Mouse (Mus musculus): ENCODE measurements at regions not wholly inside any gene's neighbourhood (a gene's known extent, or its start where the extent isn't known, plus 50 kb on each side); places are given as distances from the start of the nearest gene placed in this dataset.

- TF ChIP-seq USF1 (IDR thresholded peaks at IDR 0.05; ENCODE audit: low read depth) = no peak
- TF ChIP-seq CEBPB (IDR thresholded peaks at IDR 0.05; ENCODE audit: insufficient read depth, poor library complexity, severe bottlenecking) = no peak
- TF ChIP-seq TCF12 (IDR thresholded peaks at IDR 0.05; ENCODE audit: insufficient read depth, poor library complexity, severe bottlenecking) = no peak
- Histone ChIP-seq H3K79me2 (ENCODE audit: control insufficient read depth, insufficient read depth) (no peaks in the 10 kb centered on the region), H3K4me2 (ENCODE audit: low read depth) (no peak overlapping the region), H3ac (ENCODE audit: control insufficient read depth, insufficient read length) (no peak overlapping the region), H3K27me3 (ENCODE audit: control insufficient read depth, insufficient read depth, insufficient read length) (no peaks in the 10 kb centered on the region), H3K36me3 (ENCODE audit: control insufficient read depth, insufficient read depth) (no peaks in the 10 kb centered on the region), H3K4me3 (no peak overlapping the region)
Measured at GRCm38 (mm10) chr5:91892338-91892737, 70.5 kb downstream of the Rchy1 start.

DNA sequence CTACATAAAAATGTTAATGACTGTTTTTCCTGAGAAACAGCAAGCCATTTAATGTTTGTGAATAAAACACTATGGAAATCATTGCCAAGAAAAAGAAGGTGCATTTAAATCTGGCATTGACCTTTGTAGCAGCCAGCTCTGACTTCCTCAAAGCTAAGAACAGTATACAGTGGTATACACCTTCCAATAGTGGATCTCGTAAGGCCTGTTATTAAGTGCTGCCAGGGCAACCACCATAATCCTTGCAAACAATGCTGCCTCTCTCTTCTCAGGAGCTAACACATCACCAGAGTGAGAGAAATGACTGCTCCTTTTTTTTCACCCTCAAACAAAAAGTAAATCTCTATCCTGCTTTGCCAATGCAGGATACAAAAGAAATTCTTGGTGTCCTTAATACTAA, 81.1 kb downstream of the Rchy1 start:
- Histone ChIP-seq H3K4me3 (no peak overlapping the region), H3ac (ENCODE audit: control insufficient read depth, insufficient read length) (no peak overlapping the region)
- TF ChIP-seq CEBPB (IDR thresholded peaks at IDR 0.05; ENCODE audit: insufficient read depth, poor library complexity, severe bottlenecking) = no peak
- no peak for TF ChIP-seq REST (IDR thresholded peaks at IDR 0.05; ENCODE audit: insufficient read depth, insufficient read length)
- TF ChIP-seq MAX (IDR thresholded peaks at IDR 0.05; ENCODE audit: low read depth) = no peak
- no peak for TF ChIP-seq E2F4 (IDR thresholded peaks at IDR 0.05; ENCODE audit: insufficient read depth)
- no peak for TF ChIP-seq POLR2AphosphoS2 (IDR thresholded peaks at IDR 0.05; ENCODE audit: insufficient read length, low read depth)
- no peak for TF ChIP-seq POLR2A (IDR thresholded peaks at IDR 0.05; ENCODE audit: insufficient read length, low read depth)

DNA sequence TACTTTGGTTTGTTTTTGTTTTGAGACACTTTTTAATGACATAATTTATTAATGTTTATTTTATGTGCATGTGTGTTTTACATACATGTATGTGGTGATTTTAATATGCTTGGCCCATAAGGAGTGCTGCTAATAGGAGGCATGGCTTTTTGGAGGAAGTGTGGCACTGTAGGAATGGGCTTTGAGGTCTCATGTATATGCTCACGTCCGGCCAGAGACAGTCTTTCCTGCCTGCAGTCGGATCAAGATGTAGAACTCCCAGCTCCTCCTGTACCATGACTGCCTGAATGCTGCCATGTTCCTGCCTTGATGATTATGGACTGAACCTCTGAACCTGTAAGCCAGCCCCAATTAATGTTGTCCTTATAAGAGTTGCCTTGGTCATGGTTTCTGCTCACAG, 82.6 kb downstream of the Rchy1 start:
- TF ChIP-seq CEBPB (IDR thresholded peaks at IDR 0.05; ENCODE audit: insufficient read depth, poor library complexity, severe bottlenecking) = no peak
- no peak for TF ChIP-seq USF1 (IDR thresholded peaks at IDR 0.05; ENCODE audit: low read depth)
- TF ChIP-seq SRF (IDR thresholded peaks at IDR 0.05; ENCODE audit: control insufficient read depth, insufficient read length, low read depth) = no peak
- no peaks in the 10 kb centered on the region for H3K79me2 ChIP-seq (ENCODE audit: control insufficient read depth, insufficient read depth)
- H3K4me2 ChIP-seq (ENCODE audit: low read depth) = no peak overlapping the region
- no peaks in the 10 kb centered on the region for H3K27me3 ChIP-seq (ENCODE audit: control insufficient read depth, insufficient read depth, insufficient read length)
- no peak overlapping the region for H3K4me3 ChIP-seq
- H3K36me3 ChIP-seq (ENCODE audit: control insufficient read depth, insufficient read depth) = no peaks in the 10 kb centered on the region
- no peak overlapping the region for H3ac ChIP-seq (ENCODE audit: control insufficient read depth, insufficient read length)

More for the DNA sequence above, 81.1 kb downstream of the Rchy1 start:
- Histone ChIP-seq H3K36me3 (ENCODE audit: control insufficient read depth, insufficient read depth) (no peaks in the 10 kb centered on the region), H3K27me3 (ENCODE audit: control insufficient read depth, insufficient read depth, insufficient read length) (no peaks in the 10 kb centered on the region), H3K4me2 (ENCODE audit: low read depth) (no peak overlapping the region), H3K79me2 (ENCODE audit: control insufficient read depth, insufficient read depth) (no peaks in the 10 kb centered on the region)

- Histone ChIP-seq H3K4me2 (ENCODE audit: low read depth) (no peak overlapping the region), H3K36me3 (ENCODE audit: control insufficient read depth, insufficient read depth) (no peaks in the 10 kb centered on the region), H3ac (ENCODE audit: control insufficient read depth, insufficient read length) (no peak overlapping the region), H3K27me3 (ENCODE audit: control insufficient read depth, insufficient read depth, insufficient read length) (no peaks in the 10 kb centered on the region), H3K79me2 (ENCODE audit: control insufficient read depth, insufficient read depth) (no peaks in the 10 kb centered on the region), H3K4me3 (no peak overlapping the region)
- no peak for TF ChIP-seq MYOG (IDR thresholded peaks at IDR 0.05; ENCODE audit: control insufficient read depth in 1 of 3, insufficient read depth in 1 of 3, insufficient read length in 2 of 3, low read depth in 2 of 3)
- TF ChIP-seq TCF12 (IDR thresholded peaks at IDR 0.05; ENCODE audit: insufficient read depth, poor library complexity, severe bottlenecking) = no peak
Measured at GRCm38 (mm10) chr5:91878627-91879026, 84.2 kb downstream of the Rchy1 start.

GRCm38 (mm10) chr5:91876682-91877031, 86.2 kb downstream of the Rchy1 start:
- Histone ChIP-seq H3K4me3 (no peak overlapping the region), H3K79me2 (ENCODE audit: control insufficient read depth, insufficient read depth) (no peaks in the 10 kb centered on the region), H3K27me3 (ENCODE audit: control insufficient read depth, insufficient read depth, insufficient read length) (no peaks in the 10 kb centered on the region), H3K4me2 (ENCODE audit: low read depth) (no peak overlapping the region), H3ac (ENCODE audit: control insufficient read depth, insufficient read length) (no peak overlapping the region), H3K36me3 (ENCODE audit: control insufficient read depth, insufficient read depth) (no peaks in the 10 kb centered on the region)
- TF ChIP-seq POLR2AphosphoS2 (IDR thresholded peaks at IDR 0.05; ENCODE audit: insufficient read length, low read depth) (no peak), MAX (IDR thresholded peaks at IDR 0.05; ENCODE audit: low read depth) (no peak), TCF12 (IDR thresholded peaks at IDR 0.05; ENCODE audit: insufficient read depth, poor library complexity, severe bottlenecking) (no peak), USF1 (IDR thresholded peaks at IDR 0.05; ENCODE audit: low read depth) (no peak), E2F4 (IDR thresholded peaks at IDR 0.05; ENCODE audit: insufficient read depth) (no peak), SRF (IDR thresholded peaks at IDR 0.05; ENCODE audit: control insufficient read depth, insufficient read length, low read depth) (no peak), MYOG (IDR thresholded peaks at IDR 0.05; ENCODE audit: control insufficient read depth in 1 of 3, insufficient read depth in 1 of 3, insufficient read length in 2 of 3, low read depth in 2 of 3) (no peak), REST (IDR thresholded peaks at IDR 0.05; ENCODE audit: insufficient read depth, insufficient read length) (no peak), CEBPB (IDR thresholded peaks at IDR 0.05; ENCODE audit: insufficient read depth, poor library complexity, severe bottlenecking) (no peak), TCF3 (IDR thresholded peaks at IDR 0.05; ENCODE audit: insufficient read length, low read depth) (no peak), POLR2A (IDR thresholded peaks at IDR 0.05; ENCODE audit: insufficient read length, low read depth) (no peak), MYOD1 (IDR thresholded peaks at IDR 0.05; ENCODE audit: control insufficient read depth in 1 of 3, insufficient read length in 2 of 3, low read depth in 2 of 3) (no peak)
